Mouse (Mus musculus) CH12.LX (cell line): ENCODE data around the gene Runx2. TPM values are rescaled to one million over a fixed set of nuclear protein-coding genes. Genes with fewer than 3 reads are reported as not detected.

Source experiments
- DNase-seq: peaks from one replicate; pipeline ENCODE4 v3.0.0-alpha.2; 2013; ENCODE audit errors: extremely low read depth
- H3K27ac ChIP-seq: 2 replicates; pipeline ENCODE4 v1.5.1; 2012; ENCODE audit warnings: low read depth, mild to moderate bottlenecking, control low read depth, moderate library complexity; ENCODE audit not compliant: insufficient read depth
- H3K27me3 ChIP-seq: replicated peaks from 2 replicates; pipeline ENCODE3; 2012; ENCODE audit warnings: inconsistent platforms
- H3K36me3 ChIP-seq, 2 experiments: replicated peaks in 1 of 2; 2 replicates each; pipeline versions ENCODE3 to v1.6.1; 2012; ENCODE audit warnings: inconsistent platforms in 1 of 2, low read length in 1 of 2, mild to moderate bottlenecking in 1 of 2, mixed read lengths in 1 of 2, moderate library complexity in 1 of 2; ENCODE audit not compliant: control insufficient read depth in 1 of 2, insufficient read depth in 1 of 2
- H3K4me1 ChIP-seq, 2 experiments: 2 replicates each; pipeline ENCODE4 v1.6.1; 2012; ENCODE audit warnings: inconsistent platforms in 1 of 2, moderate library complexity in 1 of 2; ENCODE audit not compliant: insufficient read depth in 2 of 2, control insufficient read depth in 1 of 2
- H3K4me2 ChIP-seq: 2 replicates; pipeline ENCODE4 v1.6.1; 2012; ENCODE audit warnings: low read depth, mild to moderate bottlenecking, control low read depth; ENCODE audit not compliant: poor library complexity, insufficient read depth, severe bottlenecking
- H3K4me3 ChIP-seq, 3 experiments: fragments of 150-350 bp in 1 of 3; sonication (generic) in 1 of 3; replicated peaks in 1 of 3; 2 replicates each; pipeline versions ENCODE3 to v1.5.1; 2011 to 2012; ENCODE audit warnings: low read depth in 2 of 3, low read length in 2 of 3, mild to moderate bottlenecking in 2 of 3, moderate library complexity in 2 of 3, control low read depth in 1 of 3, improper control_type of control experiment in 1 of 3, inconsistent platforms in 1 of 3, mixed read lengths in 1 of 3; ENCODE audit not compliant: poor library complexity in 1 of 3
- H3K79me2 ChIP-seq: replicated peaks from 2 replicates; pipeline ENCODE4 v1.6.1; 2012; ENCODE audit warnings: mild to moderate bottlenecking, moderate library complexity; ENCODE audit not compliant: control insufficient read depth, poor library complexity, insufficient read depth, severe bottlenecking; ENCODE audit errors: extremely low read depth
- H3K9ac ChIP-seq: 2 replicates; pipeline ENCODE4 v1.6.1; 2012; ENCODE audit warnings: low read depth, mild to moderate bottlenecking, control low read depth, moderate library complexity; ENCODE audit not compliant: insufficient read depth
- H3K9me3 ChIP-seq: replicated peaks from 2 replicates; pipeline ENCODE3; 2012; ENCODE audit warnings: low read length, inconsistent platforms, mixed read lengths
- BHLHE40 ChIP-seq: IDR thresholded peaks from 2 replicates; pipeline ENCODE4 v1.6.1; 2011; ENCODE audit warnings: mild to moderate bottlenecking, low read depth, low read length, improper control_type of control experiment
- CHD2 ChIP-seq: IDR thresholded peaks from 2 replicates; pipeline ENCODE4 v1.6.1; 2011; ENCODE audit warnings: low read length, improper control_type of control experiment
- CTCF ChIP-seq, 2 experiments: IDR thresholded peaks in 1 of 2; conservative IDR thresholded peaks in 1 of 2; 2 replicates each; pipeline ENCODE4 v1.5.1; 2011 to 2012; ENCODE audit warnings: low read depth in 2 of 2, low read length in 2 of 2, improper control_type of control experiment in 1 of 2, inconsistent platforms in 1 of 2, mild to moderate bottlenecking in 1 of 2, moderate library complexity in 1 of 2
- E2F4 ChIP-seq: IDR thresholded peaks from 2 replicates; pipeline ENCODE4 v1.6.1; 2011; ENCODE audit warnings: low read depth, low read length, improper control_type of control experiment; ENCODE audit not compliant: insufficient replicate concordance
- ELF1 ChIP-seq: IDR thresholded peaks from 2 replicates; pipeline ENCODE4 v1.6.1; 2014; ENCODE audit warnings: low read depth, mild to moderate bottlenecking, inconsistent platforms, low read length, improper control_type of control experiment
- EP300 ChIP-seq: IDR thresholded peaks from 2 replicates; pipeline ENCODE4 v1.6.1; 2011; ENCODE audit warnings: low read length, improper control_type of control experiment
- ETS1 ChIP-seq: conservative IDR thresholded peaks from 2 replicates; pipeline ENCODE4 v1.6.1; 2012; ENCODE audit warnings: low read depth, mild to moderate bottlenecking, inconsistent platforms, low read length, improper control_type of control experiment, moderate library complexity
- GABPA ChIP-seq: IDR thresholded peaks from 2 replicates; pipeline ENCODE4 v1.6.1; 2012; ENCODE audit warnings: low read depth, low read length, improper control_type of control experiment, inconsistent platforms; ENCODE audit not compliant: insufficient replicate concordance
- HCFC1 ChIP-seq: IDR thresholded peaks from 2 replicates; pipeline ENCODE4 v1.6.1; 2012; ENCODE audit warnings: low read depth, mild to moderate bottlenecking, inconsistent platforms, low read length, improper control_type of control experiment
- IRF4 ChIP-seq: IDR thresholded peaks from 2 replicates; pipeline ENCODE4 v1.6.1; 2014; ENCODE audit warnings: low read depth, mild to moderate bottlenecking, inconsistent platforms, low read length, improper control_type of control experiment
- JUN ChIP-seq: IDR thresholded peaks from 2 replicates; pipeline ENCODE4 v1.6.1; 2011; ENCODE audit warnings: low read depth, mild to moderate bottlenecking, low read length, improper control_type of control experiment, moderate library complexity; ENCODE audit not compliant: insufficient read depth
- JUND ChIP-seq: conservative IDR thresholded peaks from 2 replicates; pipeline ENCODE4 v1.6.1; 2011; ENCODE audit warnings: low read depth, low read length, improper control_type of control experiment
- KAT2A ChIP-seq: IDR thresholded peaks from 2 replicates; pipeline ENCODE4 v1.6.1; 2012; ENCODE audit warnings: low read length, improper control_type of control experiment, inconsistent platforms; ENCODE audit not compliant: insufficient replicate concordance
- MAX ChIP-seq: IDR thresholded peaks from 2 replicates; pipeline ENCODE4 v1.6.1; 2011; ENCODE audit warnings: low read length, improper control_type of control experiment
- MAZ ChIP-seq: IDR thresholded peaks from 2 replicates; pipeline ENCODE4 v1.6.1; 2012; ENCODE audit warnings: low read depth, mild to moderate bottlenecking, inconsistent platforms, low read length, improper control_type of control experiment, moderate library complexity
- MXI1 ChIP-seq: IDR thresholded peaks from 2 replicates; pipeline ENCODE4 v1.6.1; 2011; ENCODE audit warnings: mild to moderate bottlenecking, low read depth, low read length, improper control_type of control experiment
- MYC ChIP-seq: IDR thresholded peaks from 2 replicates; pipeline ENCODE4 v1.6.1; 2011; ENCODE audit warnings: low read depth, mild to moderate bottlenecking, improper control_type of control experiment, low read length
- NELFE ChIP-seq: IDR thresholded peaks from 2 replicates; pipeline ENCODE4 v1.6.1; 2011; ENCODE audit warnings: low read depth, low read length, improper control_type of control experiment
- NRF1 ChIP-seq: IDR thresholded peaks from 2 replicates; pipeline ENCODE4 v1.6.1; 2014; ENCODE audit warnings: low read depth, mild to moderate bottlenecking, inconsistent platforms, low read length, improper control_type of control experiment, moderate library complexity
- PAX5 ChIP-seq: IDR thresholded peaks from 2 replicates; pipeline ENCODE4 v1.6.1; 2012; ENCODE audit warnings: low read length, inconsistent platforms, mixed read lengths
- POLR2A ChIP-seq: IDR thresholded peaks from 2 replicates; pipeline ENCODE4 v1.6.1; 2011; ENCODE audit warnings: low read depth, mild to moderate bottlenecking, improper control_type of control experiment, low read length
- POLR2AphosphoS2 ChIP-seq: IDR thresholded peaks from 2 replicates; pipeline ENCODE4 v1.6.1; 2011; ENCODE audit warnings: low read depth, low read length, improper control_type of control experiment
- RAD21 ChIP-seq: IDR thresholded peaks from 2 replicates; pipeline ENCODE4 v1.6.1; 2011; ENCODE audit warnings: low read depth, mild to moderate bottlenecking, low read length, improper control_type of control experiment, moderate library complexity
- SIN3A ChIP-seq: IDR thresholded peaks from 2 replicates; pipeline ENCODE4 v1.6.1; 2012; ENCODE audit warnings: low read length, improper control_type of control experiment, inconsistent platforms
- SMC3 ChIP-seq: IDR thresholded peaks from 2 replicates; pipeline ENCODE4 v1.6.1; 2011; ENCODE audit warnings: low read depth, low read length, improper control_type of control experiment
- TBP ChIP-seq: conservative IDR thresholded peaks from 2 replicates; pipeline ENCODE4 v1.6.1; 2011; ENCODE audit warnings: low read depth, low read length, improper control_type of control experiment
- TCF12 ChIP-seq: IDR thresholded peaks from 2 replicates; pipeline ENCODE4 v1.6.1; 2014; ENCODE audit warnings: low read depth, mild to moderate bottlenecking, inconsistent platforms, low read length, improper control_type of control experiment
- USF1 ChIP-seq: IDR thresholded peaks from 2 replicates; pipeline ENCODE4 v1.6.1; 2014; ENCODE audit warnings: low read depth, mild to moderate bottlenecking, inconsistent platforms, low read length, improper control_type of control experiment
- USF2 ChIP-seq: conservative IDR thresholded peaks from 2 replicates; pipeline ENCODE4 v1.6.1; 2011; ENCODE audit warnings: low read depth, low read length, improper control_type of control experiment
- ZC3H11A ChIP-seq: IDR thresholded peaks from 2 replicates; pipeline ENCODE4 v1.6.1; 2012; ENCODE audit warnings: low read depth, mild to moderate bottlenecking, inconsistent platforms, low read length, improper control_type of control experiment
- ZMIZ1 ChIP-seq: IDR thresholded peaks from 2 replicates; pipeline ENCODE4 v1.6.1; 2012; ENCODE audit warnings: low read depth, mild to moderate bottlenecking, inconsistent platforms, low read length, improper control_type of control experiment
- ZNF384 ChIP-seq: IDR thresholded peaks from 2 replicates; pipeline ENCODE4 v1.6.1; 2012; ENCODE audit warnings: low read depth, low read length, improper control_type of control experiment, inconsistent platforms
- dilution Hi-C: fragments of 300-500 bp; cut with MboI; formaldehyde crosslinking; loops from 2 replicates; pipeline ENCODE4 v1.14.3; 2020; ENCODE audit warnings: low sequenced_read_pairs; ENCODE audit not compliant: extremely low pct_unique_long_range_greater_than_20kb, extremely low pct_ligation_motif_present
- in situ Hi-C: fragments of 300-500 bp; cut with MboI; formaldehyde crosslinking; loops from 3 replicates; pipeline ENCODE4 v1.14.3; 2019; ENCODE audit warnings: low sequenced_read_pairs, low pct_ligation_motif_present, low pct_unique_long_range_greater_than_20kb, mixed read lengths
- polyA plus RNA-seq: library from polyadenylated mRNA; unstranded; fragments of >175 nt; gene quantifications from 2 replicates; pipeline ENCODE4 v1.2.1, GENCODE M21; 2012; ENCODE audit warnings: low read depth; ENCODE audit not compliant: insufficient read length
- total RNA-seq, 2 experiments: library from RNA; depleted of rRNA; stranded (reverse); fragments of 300-350 nt in 1 of 2; fragments of >200 nt in 1 of 2; gene quantifications; 2 replicates each; pipeline ENCODE4 v1.2.3; 2012 to 2014

The Runx2 gene
- total and polyA plus RNA-seq, 3 experiments: 0.70 to 1.4 (median 1.1) TPM

GRCm38 (mm10) chr17:44565311-44565831, 249.2 kb downstream of the Runx2 start:
- H3K36me3 ChIP-seq: no peaks in the 10 kb centered on the region
- no peak overlapping the region for H3K4me3 ChIP-seq
- H3K9ac ChIP-seq: no peak overlapping the region
- no peaks in the 10 kb centered on the region for H3K79me2 ChIP-seq
- H3K4me2 ChIP-seq: no peak overlapping the region
- no peaks in the 10 kb centered on the region for H3K9me3 ChIP-seq
- no peak overlapping the region for H3K27ac ChIP-seq
- DNase-seq: no peak
- peaks cover 29 to 37% of the 10 kb centered on the region in 2 experiments for H3K4me1 ChIP-seq
- dilution Hi-C loops: no loop called here
- in situ Hi-C loops: loop anchor here (25.0 kb wide), 1 partner anchor 472 kb away; no protein-coding TSS in a partner anchor
- H3K27me3 ChIP-seq: no peaks in the 10 kb centered on the region
- TF ChIP-seq PAX5 (no peak), USF1 (no peak), KAT2A (no peak), ZMIZ1 (no peak)

- Histone ChIP-seq H3K27me3 (no peaks in the 10 kb centered on the region), H3K4me2 (no peak overlapping the region)
- TF ChIP-seq NRF1: no peak
- 0 out of 2 replicates have a peak, but pooled peaks have one; percentile 17 for TF ChIP-seq MAX
- no peak for TF ChIP-seq USF2
- TF ChIP-seq MYC: no peak
- TF ChIP-seq NELFE: no peak
- TF ChIP-seq KAT2A: no peak
- no peak for TF ChIP-seq MXI1
- TF ChIP-seq TBP: no peak
- TF ChIP-seq ZC3H11A: no peak
- TF ChIP-seq EP300: peak; percentile 91
- no peak for TF ChIP-seq MAZ
- TF ChIP-seq SMC3: no peak
- TF ChIP-seq ZMIZ1: no peak
- TF ChIP-seq POLR2AphosphoS2: no peak
- TF ChIP-seq JUND: peak; percentile 57; the same call in 1 of the 2 replicates
- TF ChIP-seq JUN: peak; percentile 56
- no peak; the same call in none of the 2 replicates for TF ChIP-seq RAD21
- TF ChIP-seq E2F4: no peak
- TF ChIP-seq BHLHE40: peak; percentile 87
- TF ChIP-seq ETS1: peak; percentile 82
- peak; percentile 48; the same call in 1 of the 2 replicates for TF ChIP-seq CHD2
- TF ChIP-seq CTCF (conservative IDR thresholded peaks at IDR 0.05 in 1 of 2, IDR thresholded peaks at IDR 0.05 in 1 of 2; ENCODE audit: low read depth in 2 of 2, low read length in 2 of 2): no peak
- no peak for TF ChIP-seq SIN3A
- peak; percentile 84 for TF ChIP-seq TCF12
- TF ChIP-seq ZNF384: peak; percentile 71
- TF ChIP-seq ELF1: no peak
- TF ChIP-seq HCFC1: no peak
- no peak for TF ChIP-seq POLR2A
- TF ChIP-seq GABPA: no peak
- TF ChIP-seq IRF4: peak; percentile 88
- TF ChIP-seq USF1: no peak
Observed at GRCm38 (mm10) chr17:44564611-44565198, 249.9 kb downstream of the Runx2 start.

More at GRCm38 (mm10) chr17:44564611-44565198, 249.9 kb downstream of the Runx2 start:
- Histone ChIP-seq H3K27ac (no peak overlapping the region), H3K9me3 (no peaks in the 10 kb centered on the region), H3K9ac (no peak overlapping the region), H3K36me3 (no peaks in the 10 kb centered on the region), H3K4me3 (no peak overlapping the region), H3K79me2 (no peaks in the 10 kb centered on the region), H3K4me1 (peaks cover 29 to 33% of the 10 kb centered on the region in 2 experiments)
- DNase-seq: peak; percentile 40
- in situ Hi-C loops (loop anchor here (25.0 kb wide), 1 partner anchor 473 kb away; no protein-coding TSS in a partner anchor), dilution Hi-C loops (no loop called here)
